Mouse (Mus musculus) kidney, adult 2 months (tissue): ENCODE data around the gene Ufc1.

Experiments used
- CTCF ChIP-seq: fragments of 200-500 bp; conservative IDR thresholded peaks from 2 replicates; pipeline ENCODE4 v1.5.1; 2011; ENCODE audit warnings: low read depth, mild to moderate bottlenecking, control low read depth, low read length, moderate library complexity, mixed read lengths; ENCODE audit not compliant: insufficient read depth, insufficient read length
- POLR2A ChIP-seq: fragments of 200-500 bp; IDR thresholded peaks from one replicate; pipeline ENCODE4 v1.6.1; 2011; ENCODE audit warnings: low read depth, low read length, control low read depth

GRCm38 (mm10) chr1:171278436-171278835 lies 16.4 kb downstream of the Ufc1 start:
- TF ChIP-seq CTCF (no peak), POLR2A (no peak)
